Mouse (Mus musculus) heart, embryonic 11.5 days (tissue): ENCODE results near the gene Nkx2-3. TPM values are rescaled to one million over a fixed set of nuclear protein-coding genes. Genes with fewer than 3 reads are reported as not detected.

ENCODE experiments used
- ATAC-seq: fragments of 200-750 bp; cut with Nextera tagmentation; replicated peaks from 2 replicates; pipeline ENCODE4 v1.8.0; 2017; ENCODE audit warnings: moderate library complexity; ENCODE audit not compliant: insufficient number of reproducible peaks, low FRiP score, low TSS enrichment
- H3K27ac ChIP-seq: fragments of 300-500 bp; sonication (generic); 2 replicates; pipeline ENCODE4 v1.5.1; 2014; ENCODE audit warnings: mild to moderate bottlenecking, low read depth, low read length
- H3K27me3 ChIP-seq: fragments of 300-500 bp; sonication (generic); 2 replicates; pipeline ENCODE4 v1.6.1; 2014; ENCODE audit warnings: mild to moderate bottlenecking, low read length, mixed read lengths; ENCODE audit not compliant: control insufficient read depth, insufficient read depth
- H3K36me3 ChIP-seq: fragments of 300-500 bp; sonication (generic); 2 replicates; pipeline ENCODE4 v1.6.1; 2014; ENCODE audit warnings: mild to moderate bottlenecking, low read length, moderate library complexity, mixed read lengths; ENCODE audit not compliant: control insufficient read depth, insufficient read depth
- H3K4me1 ChIP-seq: fragments of 300-500 bp; sonication (generic); 2 replicates; pipeline ENCODE4 v1.6.1; 2014; ENCODE audit warnings: low read length; ENCODE audit not compliant: control insufficient read depth, insufficient read depth
- H3K4me2 ChIP-seq: fragments of 300-500 bp; sonication (generic); 2 replicates; pipeline ENCODE4 v1.6.1; 2014; ENCODE audit warnings: mild to moderate bottlenecking, moderate library complexity
- H3K4me3 ChIP-seq: fragments of 300-500 bp; sonication (generic); 2 replicates; pipeline ENCODE4 v1.5.1; 2014; ENCODE audit warnings: low read depth, low read length
- H3K9ac ChIP-seq: fragments of 300-500 bp; sonication (generic); 2 replicates; pipeline ENCODE4 v1.6.1; 2014; ENCODE audit warnings: mild to moderate bottlenecking, low read depth, low read length, moderate library complexity
- H3K9me3 ChIP-seq: fragments of 300-500 bp; sonication (generic); replicated peaks from 2 replicates; pipeline ENCODE4 v1.6.1; 2016; ENCODE audit warnings: low read length; ENCODE audit not compliant: control insufficient read depth
- WGBS: fragments of 180-500 bp; shearing (Covaris S2); extraction: QIAGEN DNeasy Blood & Tissue Kit; methylation state at CpG from one replicate; pipeline ENCODE4 v1.1.7; 2014; ENCODE audit not compliant: insufficient replicate concordance; 5-methylcytosine and 5-hydroxymethylcytosine counted together
- polyA plus RNA-seq: library from polyadenylated mRNA; unstranded; fragments of >200 nt; fragmentation: Nextera tagmentation; extraction: Ambion mirVana; gene quantifications from 2 replicates; pipeline ENCODE4 v1.2.1, GENCODE M21; 2014

Gene Nkx2-3
- polyA plus RNA-seq, 1 experiment from 2014 or later = not detected

- no peak overlapping the region for H3K9ac ChIP-seq
- no peak for ATAC-seq
- no peak overlapping the region for H3K4me2 ChIP-seq
- peaks cover 15% of the 10 kb centered on the region for H3K4me1 ChIP-seq
- H3K9me3 ChIP-seq = no peaks in the 10 kb centered on the region
- H3K36me3 ChIP-seq = no peaks in the 10 kb centered on the region
- no peak overlapping the region for H3K4me3 ChIP-seq
- H3K27ac ChIP-seq = no peak overlapping the region
- H3K27me3 ChIP-seq = peaks cover 88% of the 10 kb centered on the region
- WGBS = 2% methylated on average over 25 of the region's 25 CpGs
Measured at GRCm38 (mm10) chr19:43609458-43610330, 2.4 kb upstream of the Nkx2-3 start.

DNA sequence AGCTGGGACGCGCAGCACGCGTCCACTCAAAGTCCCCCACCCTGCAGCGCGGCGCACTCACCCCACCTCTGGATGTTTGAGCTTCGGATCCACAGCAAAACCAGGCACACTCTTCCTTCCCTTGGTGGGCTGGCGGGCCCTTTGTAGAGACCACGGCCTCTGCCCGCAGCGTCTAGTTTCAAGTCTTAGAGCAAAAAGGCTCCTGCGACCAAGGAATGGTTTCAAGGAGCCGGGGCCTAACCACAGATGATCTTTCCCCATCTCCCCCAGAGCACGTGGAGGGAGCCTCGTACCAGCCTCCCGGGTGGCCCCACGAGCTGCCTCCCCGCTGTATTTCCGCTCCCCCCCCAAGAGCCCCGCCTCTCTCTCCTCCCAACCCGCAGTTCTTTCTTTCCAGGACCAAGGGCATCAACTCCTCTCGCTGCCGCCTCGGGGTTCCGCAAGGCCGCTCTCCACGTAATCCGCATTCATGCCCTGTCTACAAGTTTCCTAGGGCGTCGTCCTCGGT is 1.7 kb upstream of the Nkx2-3 start:
- ATAC-seq = no peak
- no peak overlapping the region for H3K9ac ChIP-seq
- WGBS = under 1% methylated on average over 32 of the region's 32 CpGs
- no peak overlapping the region for H3K27ac ChIP-seq
- H3K4me2 ChIP-seq = peak overlapping the region; percentile 6; the same call in 1 of the 2 replicates
- H3K4me1 ChIP-seq = peaks cover 20% of the 10 kb centered on the region
- no peaks in the 10 kb centered on the region for H3K36me3 ChIP-seq
- H3K4me3 ChIP-seq = 0 out of 2 replicates have a peak overlapping the region, but pooled peaks have one; percentile 2
- peaks cover 88% of the 10 kb centered on the region for H3K27me3 ChIP-seq
- no peaks in the 10 kb centered on the region for H3K9me3 ChIP-seq

DNA sequence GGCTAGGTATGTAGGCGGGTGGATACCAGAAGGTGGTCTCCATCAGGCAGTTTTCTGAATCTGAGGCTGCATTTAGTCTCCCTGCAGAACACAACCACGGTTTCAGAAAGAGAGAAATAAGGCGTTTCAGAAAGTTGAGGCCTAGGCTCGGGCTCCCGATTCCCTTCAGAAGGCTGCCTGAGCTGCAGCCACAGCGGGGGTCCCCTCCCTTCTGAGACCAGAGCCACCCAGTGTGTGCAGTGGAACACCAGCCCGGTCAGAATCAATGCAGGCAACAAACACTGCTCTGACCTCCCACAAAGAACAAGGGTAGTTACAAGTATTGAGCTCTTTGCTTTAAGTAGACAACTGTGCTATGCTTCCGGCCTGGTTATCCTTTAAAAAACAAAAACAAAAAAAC is 1.0 kb upstream of the Nkx2-3 start:
- no peak overlapping the region for H3K27ac ChIP-seq
- H3K27me3 ChIP-seq = peaks cover 88% of the 10 kb centered on the region
- H3K9me3 ChIP-seq = no peaks in the 10 kb centered on the region
- no peak overlapping the region for H3K4me3 ChIP-seq
- H3K36me3 ChIP-seq = no peaks in the 10 kb centered on the region
- no peak overlapping the region for H3K4me2 ChIP-seq
- peaks cover 20% of the 10 kb centered on the region for H3K4me1 ChIP-seq
- no peak overlapping the region for H3K9ac ChIP-seq
- 8% methylated on average over 8 of the region's 8 CpGs for WGBS
- ATAC-seq = no peak

DNA sequence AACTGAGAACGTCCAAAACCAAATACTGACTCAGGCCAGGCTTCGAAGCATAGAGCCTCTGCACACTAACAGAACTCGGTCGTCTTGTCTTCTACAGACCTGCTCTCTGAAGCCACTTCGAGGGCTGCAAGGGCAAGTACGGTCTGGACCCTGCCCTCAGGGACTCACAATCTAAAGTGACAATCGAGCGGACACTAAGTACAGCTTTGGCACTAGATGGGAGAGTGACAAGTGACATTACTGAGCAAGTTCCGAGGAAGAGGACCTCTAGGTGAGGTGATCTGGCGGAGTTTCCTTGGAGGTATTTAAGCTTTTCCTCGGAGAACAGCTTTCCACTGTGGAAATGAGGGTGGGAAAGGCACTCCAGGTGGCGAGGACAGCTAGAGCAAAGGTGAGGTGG is 564 bp upstream of the Nkx2-3 start:
- WGBS = 8% methylated on average over 12 of the region's 12 CpGs
- Histone ChIP-seq H3K36me3 (no peaks in the 10 kb centered on the region), H3K27ac (no peak overlapping the region), H3K4me1 (peaks cover 23% of the 10 kb centered on the region), H3K4me3 (no peak overlapping the region), H3K27me3 (peaks cover 88% of the 10 kb centered on the region), H3K9me3 (no peaks in the 10 kb centered on the region), H3K4me2 (no peak overlapping the region), H3K9ac (no peak overlapping the region)
- no peak for ATAC-seq

DNA sequence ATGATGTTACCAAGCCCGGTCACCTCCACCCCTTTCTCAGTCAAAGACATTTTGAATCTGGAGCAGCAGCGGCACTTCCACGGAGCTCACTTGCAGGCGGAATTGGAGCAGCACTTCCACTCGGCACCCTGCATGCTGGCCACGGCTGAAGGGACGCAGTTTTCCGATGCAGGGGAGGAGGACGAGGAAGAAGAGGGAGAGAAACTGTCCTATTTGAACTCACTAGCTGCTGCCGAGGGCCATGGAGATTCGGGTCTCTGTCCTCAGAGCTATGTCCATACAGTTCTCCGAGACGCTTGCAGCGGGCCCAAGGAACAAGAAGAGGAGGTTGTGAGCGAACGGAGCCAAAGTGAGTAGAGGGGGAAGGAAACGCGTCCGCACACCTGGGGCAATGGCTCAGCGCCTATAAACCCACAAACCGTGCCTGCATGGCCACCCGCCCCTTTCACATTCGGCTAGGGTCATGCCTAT is 411 bp downstream of the Nkx2-3 start:
- peak overlapping the region; percentile 25 for H3K4me3 ChIP-seq
- H3K27me3 ChIP-seq = peaks cover 88% of the 10 kb centered on the region
- H3K27ac ChIP-seq = no peak overlapping the region
- no peaks in the 10 kb centered on the region for H3K36me3 ChIP-seq
- peaks cover 25% of the 10 kb centered on the region for H3K4me1 ChIP-seq
- peak overlapping the region; percentile 38 for H3K4me2 ChIP-seq
- H3K9ac ChIP-seq = no peak overlapping the region
- 2% methylated on average over 23 of the region's 23 CpGs for WGBS
- ATAC-seq = no peak
- no peaks in the 10 kb centered on the region for H3K9me3 ChIP-seq

DNA sequence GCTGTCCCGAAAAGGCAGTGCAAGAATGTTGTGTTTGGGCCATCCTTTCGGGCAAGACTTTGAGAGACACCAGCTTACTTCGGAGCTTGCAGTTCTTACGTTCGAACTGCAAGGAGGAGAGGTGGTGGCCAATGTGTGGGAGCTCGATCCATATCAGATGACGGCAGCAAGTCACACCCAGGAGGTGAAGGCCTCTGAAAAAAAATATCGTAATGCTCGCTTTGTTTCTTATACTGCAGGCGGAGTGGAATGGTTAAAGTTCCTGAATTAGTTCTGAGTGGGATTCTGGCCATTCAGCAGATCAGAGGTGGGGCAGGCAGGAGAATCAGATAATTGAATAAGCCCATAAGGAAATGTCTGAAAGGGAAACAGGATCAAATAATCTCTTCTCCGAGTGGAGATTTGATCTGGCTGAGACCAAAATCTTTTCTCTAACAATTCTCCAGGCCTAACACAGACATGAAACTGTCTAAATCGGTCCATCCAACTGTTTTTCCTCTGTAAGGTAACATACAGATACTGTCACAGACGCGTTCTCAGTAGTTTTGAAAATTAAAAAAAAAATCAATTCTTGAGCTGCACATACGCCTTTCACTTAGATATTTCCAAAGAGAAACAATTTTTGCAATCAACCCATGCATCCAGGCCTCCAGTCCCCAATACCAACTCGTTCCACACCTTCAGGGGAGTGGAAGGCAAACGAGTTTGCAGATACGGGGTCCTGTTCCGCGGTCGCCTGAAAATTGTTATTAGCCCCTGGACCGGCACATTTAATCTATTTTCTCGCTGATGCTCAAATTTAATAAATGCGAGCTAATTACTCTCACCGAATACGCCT is 1.4 kb downstream of the Nkx2-3 start:
- no peak for ATAC-seq
- Histone ChIP-seq H3K36me3 (no peaks in the 10 kb centered on the region), H3K4me3 (no peak overlapping the region; the same call in 1 of the 2 replicates), H3K27me3 (peaks cover 95% of the 10 kb centered on the region), H3K4me1 (peaks cover 25% of the 10 kb centered on the region), H3K9me3 (no peaks in the 10 kb centered on the region), H3K9ac (no peak overlapping the region), H3K27ac (no peak overlapping the region), H3K4me2 (no peak overlapping the region)
- 2% methylated on average over 26 of the region's 26 CpGs for WGBS

- under 1% methylated on average over 92 of the region's 92 CpGs for WGBS
- Histone ChIP-seq H3K4me2 (peak overlapping the region; percentile 62), H3K36me3 (no peaks in the 10 kb centered on the region), H3K9me3 (no peaks in the 10 kb centered on the region), H3K27me3 (peaks cover 97% of the 10 kb centered on the region), H3K27ac (no peak overlapping the region), H3K4me3 (peak overlapping the region; percentile 42), H3K9ac (no peak overlapping the region), H3K4me1 (peaks cover 25% of the 10 kb centered on the region)
- no peak for ATAC-seq
Measured at GRCm38 (mm10) chr19:43614341-43615073, 2.4 kb downstream of the Nkx2-3 start.

GRCm38 (mm10) chr19:43615074-43615445 is 2.9 kb downstream of the Nkx2-3 start:
- under 1% methylated on average over 20 of the region's 20 CpGs for WGBS
- H3K4me3 ChIP-seq = peak overlapping the region; percentile 42
- no peaks in the 10 kb centered on the region for H3K9me3 ChIP-seq
- peaks cover 97% of the 10 kb centered on the region for H3K27me3 ChIP-seq
- peaks cover 25% of the 10 kb centered on the region for H3K4me1 ChIP-seq
- H3K27ac ChIP-seq = no peak overlapping the region
- no peaks in the 10 kb centered on the region for H3K36me3 ChIP-seq
- no peak overlapping the region for H3K9ac ChIP-seq
- no peak for ATAC-seq
- H3K4me2 ChIP-seq = peak overlapping the region; percentile 62
